Mouse (Mus musculus) spleen, adult 2 months (tissue): ENCODE data around the gene Gmeb2.
A peak's percentile ranks its signal among the peaks of the same experiment; 100 is the strongest.

Experiments
- CTCF ChIP-seq: fragments of 200-500 bp; IDR thresholded peaks from 2 replicates; pipeline ENCODE4 v1.5.1; 2011; ENCODE audit warnings: mild to moderate bottlenecking, inconsistent platforms; ENCODE audit not compliant: insufficient read depth, insufficient read length, insufficient replicate concordance; ENCODE audit errors: extremely low read depth
- POLR2A ChIP-seq: fragments of 200-500 bp; IDR thresholded peaks from 2 replicates; pipeline ENCODE4 v1.6.1; 2011; ENCODE audit warnings: low read depth, low read length, inconsistent platforms

DNA sequence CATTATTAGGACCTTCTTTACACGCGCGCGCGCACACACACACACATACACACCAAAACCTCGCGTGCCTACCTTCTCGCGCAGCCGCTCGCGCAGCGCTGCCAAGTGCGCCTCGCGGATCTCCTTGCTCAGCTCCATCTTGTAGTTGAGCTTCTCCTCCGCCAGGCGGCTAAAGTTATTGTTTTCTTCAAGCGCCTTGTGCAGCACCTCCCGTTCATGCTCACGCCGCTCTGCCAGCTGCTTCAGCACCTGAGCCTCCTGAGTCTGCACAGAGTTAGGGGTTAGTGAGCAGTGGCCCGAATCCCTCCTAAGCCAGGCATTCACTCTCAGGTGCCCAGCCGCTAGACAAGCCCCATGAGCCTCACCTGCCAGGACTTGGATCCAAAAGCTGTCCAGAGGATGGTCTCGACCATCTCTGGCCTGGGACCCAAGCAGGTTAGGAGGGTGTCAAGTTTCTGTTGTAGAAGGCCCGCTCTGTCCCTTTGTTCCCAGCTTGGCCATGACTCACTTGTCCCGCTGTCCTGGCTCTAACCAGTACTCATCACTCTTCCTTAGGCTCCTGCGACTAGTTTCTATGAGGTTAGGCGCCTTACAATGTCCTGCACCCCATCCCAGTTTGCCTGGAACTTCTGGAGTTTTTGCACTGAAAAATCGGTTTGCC lies 19.4 kb upstream of the Gmeb2 start:
- TF ChIP-seq POLR2A (no peak), CTCF (peak; percentile 28; the same call in 1 of the 2 replicates)
